Mouse (Mus musculus) heart, adult 2 months (tissue): Measurements from ENCODE around the gene Spopl.

ENCODE experiments used
- CTCF ChIP-seq: fragments of 200-600 bp; IDR thresholded peaks from 2 replicates; pipeline ENCODE4 v1.8.1; 2022; ENCODE audit warnings: antibody characterized with exemption, mild to moderate bottlenecking, moderate library complexity
- EP300 ChIP-seq: fragments of 200-500 bp; IDR thresholded peaks from 2 replicates; pipeline ENCODE4 v1.6.1; 2011; ENCODE audit warnings: low read depth, low read length, control low read depth; ENCODE audit not compliant: insufficient read depth
- POLR2A ChIP-seq: fragments of 200-500 bp; IDR thresholded peaks from 2 replicates; pipeline ENCODE4 v1.6.1; 2011; ENCODE audit warnings: mild to moderate bottlenecking, low read depth, low read length, control low read depth; ENCODE audit not compliant: insufficient read depth

- TF ChIP-seq POLR2A (no peak), EP300 (no peak), CTCF (no peak)
Measured at GRCm38 (mm10) chr2:23568775-23569174, 3.1 kb downstream of the Spopl start.
